Mouse (Mus musculus): ENCODE measurements around the gene Mast3. TPM values are rescaled to one million over a fixed set of nuclear protein-coding genes. Genes with fewer than 3 reads are reported as not detected.

Gene Mast3
- polyA plus RNA-seq, 1 experiment from 2014 or later = 10.7 TPM

DNA sequence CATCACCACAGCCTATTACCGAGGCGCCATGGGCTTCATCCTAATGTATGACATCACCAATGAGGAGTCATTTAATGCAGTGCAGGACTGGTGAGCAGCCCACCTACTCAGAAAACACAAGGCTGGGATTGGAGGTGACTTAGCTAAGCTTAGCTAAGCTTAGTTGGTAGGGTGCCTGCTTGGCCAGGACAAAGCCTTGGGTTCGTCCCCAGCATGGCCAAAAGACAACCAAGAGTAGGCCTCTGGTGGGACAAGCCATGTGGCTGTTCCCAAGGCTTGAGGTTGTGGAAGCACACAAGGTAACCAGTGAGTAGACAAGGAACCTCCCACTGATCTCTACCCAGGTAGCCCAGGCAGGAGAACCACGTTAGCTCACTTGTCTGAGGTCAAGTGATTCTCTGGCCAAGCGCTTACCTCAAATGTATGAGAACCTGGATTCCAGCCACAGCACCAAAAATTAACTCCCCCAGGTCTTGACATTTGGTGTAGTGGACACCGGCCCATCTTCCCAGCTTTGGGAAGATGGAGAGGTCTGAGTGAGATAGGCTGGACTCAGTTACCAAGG lies 48.3 kb downstream of the Mast3 start:
- Histone ChIP-seq H3K4me3 (ENCODE audit: low read depth, low read length) (no peak overlapping the region), H3K4me1 (ENCODE audit: control insufficient read depth, insufficient read depth, low read length) (peaks cover 31% of the 10 kb centered on the region), H3K36me3 (ENCODE audit: control insufficient read depth, insufficient read depth, low read length) (peaks cover 21% of the 10 kb centered on the region), H3K27ac (ENCODE audit: low read length) (no peak overlapping the region), H3K9me3 (ENCODE audit: control insufficient read depth, low read depth, low read length) (no peaks in the 10 kb centered on the region), H3K9ac (replicated peaks; ENCODE audit: low read depth, low read length) (no peak overlapping the region), H3K4me2 (replicated peaks; ENCODE audit: low read depth, low read length) (no peak overlapping the region), H3K27me3 (ENCODE audit: control insufficient read depth, insufficient read depth, low read length) (no peaks in the 10 kb centered on the region)
- WGBS = 94% methylated on average over 6 of the region's 6 CpGs
- ATAC-seq (ENCODE audit: insufficient number of reproducible peaks, insufficient read depth, low FRiP score, low read depth) = no peak

DNA sequence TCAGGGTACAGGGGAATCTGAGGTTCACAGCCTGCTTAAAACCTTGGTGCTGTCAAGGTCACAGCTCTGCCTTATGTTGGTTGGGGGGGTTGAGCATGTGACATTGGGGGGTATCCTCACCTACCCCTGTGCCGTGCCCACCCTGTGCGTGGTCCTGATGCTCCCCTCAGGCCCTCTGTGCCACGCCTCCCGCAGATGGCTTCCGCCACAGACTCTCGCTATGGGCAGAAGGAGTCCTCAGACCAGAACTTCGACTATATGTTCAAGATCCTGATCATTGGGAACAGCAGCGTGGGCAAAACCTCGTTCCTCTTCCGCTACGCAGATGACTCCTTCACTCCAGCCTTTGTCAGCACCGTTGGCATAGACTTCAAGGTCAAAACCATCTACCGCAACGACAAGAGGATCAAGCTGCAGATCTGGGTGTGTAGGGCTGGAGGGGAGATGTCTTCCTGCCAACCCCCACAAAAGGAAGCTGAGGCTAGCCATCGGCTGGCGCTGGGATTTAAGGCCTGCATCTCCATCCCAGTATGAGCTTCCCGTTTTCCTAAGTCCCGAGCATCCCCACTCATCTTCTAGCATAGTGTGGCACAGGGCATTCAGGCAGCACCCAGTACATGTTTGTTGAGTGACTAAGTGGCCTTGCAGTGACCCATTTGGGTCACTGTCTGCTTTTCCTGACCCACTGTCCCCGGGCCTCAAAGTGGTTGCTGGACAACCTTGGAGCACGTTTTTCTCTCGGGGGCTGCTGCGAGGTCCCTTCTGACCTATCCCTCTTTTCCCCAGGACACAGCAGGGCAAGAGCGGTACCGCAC lies 49.0 kb downstream of the Mast3 start:
- H3K27me3 ChIP-seq (ENCODE audit: control insufficient read depth, insufficient read depth, low read length) = no peaks in the 10 kb centered on the region
- WGBS = 84% methylated on average over 24 of the region's 24 CpGs
- H3K27ac ChIP-seq (ENCODE audit: low read length) = no peak overlapping the region
- peaks cover 28% of the 10 kb centered on the region for H3K4me1 ChIP-seq (ENCODE audit: control insufficient read depth, insufficient read depth, low read length)
- peaks cover 21% of the 10 kb centered on the region for H3K36me3 ChIP-seq (ENCODE audit: control insufficient read depth, insufficient read depth, low read length)
- H3K9ac ChIP-seq (replicated peaks; ENCODE audit: low read depth, low read length) = no peak overlapping the region
- H3K4me3 ChIP-seq (ENCODE audit: low read depth, low read length) = no peak overlapping the region
- H3K4me2 ChIP-seq (replicated peaks; ENCODE audit: low read depth, low read length) = peak overlapping the region; percentile 94
- H3K9me3 ChIP-seq (ENCODE audit: control insufficient read depth, low read depth, low read length) = no peaks in the 10 kb centered on the region
- no peak for ATAC-seq (ENCODE audit: insufficient number of reproducible peaks, insufficient read depth, low FRiP score, low read depth)

DNA sequence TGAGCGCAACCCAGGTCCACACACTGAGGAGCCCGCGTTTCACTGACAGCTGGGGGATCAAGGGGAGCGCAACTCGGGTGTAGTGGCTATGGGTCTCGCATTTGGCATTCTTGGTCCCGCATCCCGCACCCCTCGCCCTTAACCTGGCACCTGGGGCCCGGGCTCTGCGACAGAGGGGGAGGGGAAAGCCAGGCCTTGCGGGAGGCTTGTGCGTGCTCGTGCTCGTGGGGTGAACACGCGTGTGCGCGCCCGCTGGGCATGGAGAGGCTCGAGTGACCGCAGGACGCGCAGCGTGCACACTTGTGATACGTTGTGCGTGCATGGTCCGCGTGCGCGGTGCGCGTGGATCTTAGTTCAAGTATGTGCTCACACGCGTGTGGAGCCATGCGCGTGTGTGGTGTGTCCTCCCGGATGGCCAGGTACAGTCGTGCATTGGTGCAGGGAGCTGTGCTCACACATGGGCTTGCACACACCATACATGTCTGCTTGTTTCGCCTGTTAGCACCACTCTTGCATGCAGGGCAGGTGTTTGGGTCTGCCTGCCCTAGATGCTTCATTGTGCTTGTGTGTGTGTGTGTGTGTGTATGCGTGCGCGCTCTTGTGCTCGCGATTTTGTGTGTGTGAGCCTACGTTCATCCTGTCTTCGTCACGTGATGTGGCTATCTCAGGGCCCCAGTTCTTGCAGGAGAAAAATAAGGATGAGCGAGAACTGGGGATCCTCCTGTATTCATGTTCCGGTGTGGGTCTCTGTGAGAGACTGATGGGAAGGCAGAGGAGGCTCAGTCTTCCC lies 49.8 kb downstream of the Mast3 start:
- Histone ChIP-seq H3K27me3 (ENCODE audit: control insufficient read depth, insufficient read depth, low read length) (no peaks in the 10 kb centered on the region), H3K36me3 (ENCODE audit: control insufficient read depth, insufficient read depth, low read length) (peaks cover 21% of the 10 kb centered on the region), H3K4me1 (ENCODE audit: control insufficient read depth, insufficient read depth, low read length) (peaks cover 27% of the 10 kb centered on the region), H3K4me2 (replicated peaks; ENCODE audit: low read depth, low read length) (peak overlapping the region; percentile 94), H3K9ac (replicated peaks; ENCODE audit: low read depth, low read length) (peak overlapping the region; percentile 69), H3K27ac (ENCODE audit: low read length) (peak overlapping the region; percentile 41; the same call in 1 of the 2 replicates), H3K9me3 (ENCODE audit: control insufficient read depth, low read depth, low read length) (no peaks in the 10 kb centered on the region), H3K4me3 (ENCODE audit: low read depth, low read length) (peak overlapping the region; percentile 77)
- peak; percentile 5; the same call in 1 of the 2 replicates for ATAC-seq (ENCODE audit: insufficient number of reproducible peaks, insufficient read depth, low FRiP score, low read depth)
- WGBS = 11% methylated on average over 50 of the region's 50 CpGs

DNA sequence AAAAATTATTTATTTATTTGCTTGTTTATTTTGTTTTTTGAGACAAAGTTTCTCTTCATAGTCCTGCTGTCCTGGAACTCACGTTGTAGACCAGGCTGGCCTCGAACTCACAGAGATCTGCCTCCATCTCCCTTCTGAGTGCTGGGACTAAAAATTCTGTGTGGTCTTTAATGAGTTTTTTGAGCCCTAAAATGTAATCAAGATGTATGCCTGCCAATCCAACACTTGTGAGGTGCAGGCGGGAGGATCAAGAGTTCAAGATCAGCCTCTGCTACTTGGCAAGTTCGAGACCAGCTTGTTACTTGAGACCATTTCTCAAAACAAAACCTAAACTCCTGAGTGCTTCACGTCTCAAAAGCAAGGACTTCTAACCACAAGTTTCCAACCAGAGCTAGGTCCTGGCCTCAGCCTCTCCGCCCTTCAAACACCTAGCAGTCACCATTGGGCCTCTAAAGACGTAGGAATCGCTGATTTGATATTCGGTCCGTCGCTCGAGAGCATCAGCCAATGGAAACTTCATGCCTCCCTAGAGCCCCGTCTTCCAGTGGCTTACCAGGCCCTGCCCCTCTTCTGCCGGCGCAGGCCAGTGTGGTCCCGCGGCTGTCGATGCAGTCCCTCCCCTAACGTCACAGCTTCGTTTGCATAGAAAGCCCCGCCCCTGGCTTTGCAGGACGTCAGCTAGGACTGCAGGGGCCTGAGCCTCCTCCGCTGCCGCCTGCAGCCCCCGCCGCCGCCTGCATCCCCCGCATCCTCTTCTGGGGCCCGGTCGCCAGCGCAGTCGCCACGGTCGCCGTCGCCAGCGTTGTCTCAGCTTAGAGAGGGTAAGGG lies 50.6 kb downstream of the Mast3 start, which contains the start of gene Rab3a:
Gene Rab3a, plus strand, starts transcription at position 637 of the 828 bp plus-strand sequence.
- Histone ChIP-seq H3K9me3 (ENCODE audit: control insufficient read depth, low read depth, low read length) (no peaks in the 10 kb centered on the region), H3K4me2 (replicated peaks; ENCODE audit: low read depth, low read length) (peak within 1 kb of the TSS; percentile 94), H3K4me3 (ENCODE audit: low read depth, low read length) (peak within 1 kb of the TSS; percentile 77), H3K36me3 (ENCODE audit: control insufficient read depth, insufficient read depth, low read length) (peaks cover 21% of the 10 kb centered on the region), H3K9ac (replicated peaks; ENCODE audit: low read depth, low read length) (peak within 1 kb of the TSS; percentile 69), H3K4me1 (ENCODE audit: control insufficient read depth, insufficient read depth, low read length) (peaks cover 19% of the 10 kb centered on the region), H3K27ac (ENCODE audit: low read length) (peak within 1 kb of the TSS; percentile 78), H3K27me3 (ENCODE audit: control insufficient read depth, insufficient read depth, low read length) (no peaks in the 10 kb centered on the region)
- peak; percentile 98 for ATAC-seq (ENCODE audit: insufficient number of reproducible peaks, insufficient read depth, low FRiP score, low read depth)
- 8% methylated on average over 37 of the region's 37 CpGs for WGBS

DNA sequence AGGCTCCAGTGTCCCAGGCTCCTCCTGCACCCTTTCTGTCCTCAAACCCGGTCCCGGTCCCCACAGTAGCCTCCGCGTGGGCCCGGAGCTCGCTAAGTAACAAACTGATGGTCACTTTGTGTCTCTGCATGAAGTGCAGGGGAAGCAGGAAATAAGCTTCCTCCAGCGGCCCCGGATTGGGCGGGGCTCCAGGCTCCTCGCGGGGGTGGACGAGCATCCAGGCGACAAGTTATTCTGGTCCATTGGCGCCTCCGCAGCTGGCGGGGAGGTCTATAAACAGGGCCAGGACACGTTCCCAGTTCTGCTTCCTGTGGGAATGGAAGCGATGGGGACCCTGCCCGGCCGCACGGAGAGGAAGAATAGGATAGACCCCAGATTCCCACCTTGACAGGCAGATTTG lies 51.7 kb downstream of the Mast3 start:
- Histone ChIP-seq H3K9me3 (ENCODE audit: control insufficient read depth, low read depth, low read length) (no peaks in the 10 kb centered on the region), H3K4me1 (ENCODE audit: control insufficient read depth, insufficient read depth, low read length) (peaks cover 16% of the 10 kb centered on the region), H3K9ac (replicated peaks; ENCODE audit: low read depth, low read length) (no peak overlapping the region), H3K27me3 (ENCODE audit: control insufficient read depth, insufficient read depth, low read length) (no peaks in the 10 kb centered on the region), H3K27ac (ENCODE audit: low read length) (peak overlapping the region; percentile 78), H3K4me3 (ENCODE audit: low read depth, low read length) (no peak overlapping the region), H3K36me3 (ENCODE audit: control insufficient read depth, insufficient read depth, low read length) (peaks cover 16% of the 10 kb centered on the region; the same call in 1 of the 2 replicates), H3K4me2 (replicated peaks; ENCODE audit: low read depth, low read length) (peak overlapping the region; percentile 32)
- ATAC-seq (ENCODE audit: insufficient number of reproducible peaks, insufficient read depth, low FRiP score, low read depth) = no peak
- WGBS = 19% methylated on average over 21 of the region's 21 CpGs

DNA sequence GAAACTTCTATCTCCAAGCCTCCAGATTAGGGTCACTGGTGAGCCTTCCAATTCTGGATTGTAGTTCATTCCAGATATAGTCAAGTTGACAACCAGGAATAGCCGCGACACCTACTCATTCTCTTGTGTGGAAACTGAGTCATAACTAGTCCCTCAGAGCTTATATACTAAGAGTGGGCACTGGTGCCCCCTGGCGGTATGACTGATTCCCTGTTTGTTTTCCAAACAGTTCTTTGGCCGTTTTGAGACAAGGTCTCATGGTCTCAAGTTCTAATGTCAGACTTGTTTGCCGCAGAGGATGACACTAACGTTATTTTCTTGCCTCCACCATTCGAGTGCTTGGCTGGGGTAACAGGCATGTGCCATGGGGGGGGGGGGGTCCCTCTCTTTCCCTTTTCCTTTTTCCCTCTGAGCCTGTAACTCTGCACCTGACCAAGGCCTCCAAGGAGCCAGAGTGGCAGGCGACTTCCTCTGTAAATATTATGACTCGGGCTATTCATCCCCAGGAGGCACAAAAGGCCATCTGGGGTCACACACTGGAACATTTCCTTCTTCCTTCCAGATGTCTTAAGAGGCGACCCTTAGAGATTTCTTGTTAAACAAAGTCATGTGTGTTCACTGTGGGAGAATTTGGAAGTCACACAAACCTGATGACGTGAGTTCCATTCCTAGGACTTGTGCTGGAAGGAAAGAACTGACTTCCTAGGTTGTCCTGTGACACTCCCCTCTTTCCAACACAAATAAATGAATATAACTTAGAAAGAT lies 52.7 kb downstream of the Mast3 start:
- Histone ChIP-seq H3K27me3 (ENCODE audit: control insufficient read depth, insufficient read depth, low read length) (0 out of 2 replicates have a peak, but pooled peaks cover 2% of the 10 kb centered on the region), H3K36me3 (ENCODE audit: control insufficient read depth, insufficient read depth, low read length) (peaks cover 7% of the 10 kb centered on the region; the same call in 1 of the 2 replicates), H3K4me1 (ENCODE audit: control insufficient read depth, insufficient read depth, low read length) (peaks cover 16% of the 10 kb centered on the region), H3K27ac (ENCODE audit: low read length) (peak overlapping the region; percentile 78; the same call in 1 of the 2 replicates), H3K4me2 (replicated peaks; ENCODE audit: low read depth, low read length) (no peak overlapping the region), H3K9me3 (ENCODE audit: control insufficient read depth, low read depth, low read length) (no peaks in the 10 kb centered on the region), H3K4me3 (ENCODE audit: low read depth, low read length) (no peak overlapping the region), H3K9ac (replicated peaks; ENCODE audit: low read depth, low read length) (no peak overlapping the region)
- ATAC-seq (ENCODE audit: insufficient number of reproducible peaks, insufficient read depth, low FRiP score, low read depth) = no peak
- WGBS = 27% methylated on average over 11 of the region's 11 CpGs

DNA sequence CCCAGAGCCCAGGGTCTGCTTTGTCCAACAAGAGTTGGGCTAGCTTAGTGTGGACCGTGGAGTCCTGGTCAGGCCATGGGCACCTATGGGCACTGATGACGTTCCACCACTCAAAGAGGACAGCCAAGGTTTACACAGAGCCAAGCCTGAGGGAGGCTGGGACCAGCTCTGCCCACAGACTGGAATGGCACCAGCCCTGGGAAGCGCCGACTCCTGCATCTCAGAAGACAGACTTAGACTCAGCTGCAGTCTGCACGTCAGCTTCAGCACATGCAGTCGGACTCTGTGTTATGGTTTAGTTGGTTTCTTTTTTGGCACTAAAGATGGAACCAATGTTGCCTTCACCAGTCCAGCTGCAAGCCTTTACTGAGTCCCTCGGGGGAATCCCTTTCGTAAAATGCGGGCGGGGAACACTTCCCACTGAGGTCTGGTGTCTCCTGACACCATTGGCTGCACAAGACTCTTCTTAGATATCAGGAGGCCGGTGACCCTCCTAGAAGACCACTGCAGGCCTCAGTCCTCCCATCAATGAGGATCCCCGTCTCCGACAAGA lies 54.6 kb downstream of the Mast3 start:
- Histone ChIP-seq H3K4me1 (ENCODE audit: control insufficient read depth, insufficient read depth, low read length) (peaks cover 9% of the 10 kb centered on the region), H3K9ac (replicated peaks; ENCODE audit: low read depth, low read length) (no peak overlapping the region), H3K4me3 (ENCODE audit: low read depth, low read length) (no peak overlapping the region), H3K9me3 (ENCODE audit: control insufficient read depth, low read depth, low read length) (no peaks in the 10 kb centered on the region), H3K4me2 (replicated peaks; ENCODE audit: low read depth, low read length) (no peak overlapping the region), H3K36me3 (ENCODE audit: control insufficient read depth, insufficient read depth, low read length) (no peaks in the 10 kb centered on the region), H3K27me3 (ENCODE audit: control insufficient read depth, insufficient read depth, low read length) (peaks cover 7% of the 10 kb centered on the region; the same call in 1 of the 2 replicates), H3K27ac (ENCODE audit: low read length) (no peak overlapping the region)
- no peak for ATAC-seq (ENCODE audit: insufficient number of reproducible peaks, insufficient read depth, low FRiP score, low read depth)
- 88% methylated on average over 13 of the region's 13 CpGs for WGBS
